Mouse (Mus musculus) G1E (cell line): ENCODE data around the gene Tdrd9. TPM values are rescaled to one million over a fixed set of nuclear protein-coding genes. Genes with fewer than 3 reads are reported as not detected.
"Not testable (repeated sequence)": the region's sequence is repeated elsewhere in the genome, so short reads cannot be mapped to it uniquely, and the experiment has no call there.

Experiments
- ATAC-seq: 2 replicates; pipeline ENCODE4 v1.8.0; 2016; ENCODE audit warnings: mild to moderate bottlenecking; ENCODE audit not compliant: insufficient number of reproducible peaks, poor library complexity, low FRiP score, severe bottlenecking; ENCODE audit errors: extremely low read depth
- DNase-seq: peaks from one replicate; pipeline ENCODE4 v3.0.0; 2012; ENCODE audit warnings: low spot score
- H3K27me3 ChIP-seq: 2 replicates; pipeline ENCODE4 v1.6.1; 2012; ENCODE audit warnings: mild to moderate bottlenecking, low read length, inconsistent platforms; ENCODE audit not compliant: insufficient read depth
- H3K36me3 ChIP-seq: replicated peaks from 2 replicates; pipeline ENCODE3; 2012; ENCODE audit warnings: mild to moderate bottlenecking, inconsistent platforms
- H3K4me1 ChIP-seq: 2 replicates; pipeline ENCODE4 v1.6.1; 2012; ENCODE audit warnings: low read depth, low read length, inconsistent platforms, mixed read lengths; ENCODE audit not compliant: insufficient read depth
- H3K4me3 ChIP-seq: 2 replicates; pipeline ENCODE4 v1.5.1; 2012; ENCODE audit warnings: low read depth, mild to moderate bottlenecking, inconsistent platforms, low read length, moderate library complexity, mixed read lengths
- H3K9me3 ChIP-seq: replicated peaks from 2 replicates; pipeline ENCODE4 v1.6.1; 2012; ENCODE audit warnings: inconsistent platforms
- CTCF ChIP-seq: IDR thresholded peaks from 2 replicates; pipeline ENCODE4 v1.5.1; 2012; ENCODE audit warnings: low read depth, low read length, inconsistent platforms, mixed read lengths
- GATA1 ChIP-seq: IDR thresholded peaks from 2 replicates; pipeline ENCODE4 v1.6.1; 2012; ENCODE audit warnings: borderline replicate concordance, low read length, inconsistent platforms, mixed read lengths
- GATA2 ChIP-seq: IDR thresholded peaks from 2 replicates; pipeline ENCODE4 v1.6.1; 2012; ENCODE audit warnings: low read depth, low read length, inconsistent platforms, borderline replicate concordance
- POLR2AphosphoS5 ChIP-seq: IDR thresholded peaks from 2 replicates; pipeline ENCODE4 v1.6.1; 2012; ENCODE audit warnings: low read depth, low read length, inconsistent platforms; ENCODE audit not compliant: insufficient replicate concordance
- TAL1 ChIP-seq: conservative IDR thresholded peaks from 2 replicates; pipeline ENCODE4 v1.6.1; 2012; ENCODE audit warnings: low read depth, low read length, inconsistent platforms, mixed read lengths
- polyA plus RNA-seq: library from polyadenylated mRNA; stranded (reverse); fragments of >175 nt; gene quantifications from 2 replicates; pipeline ENCODE4 v1.2.3, GENCODE M21; 2012
- total RNA-seq, 2 experiments: library from RNA; stranded (forward) in 1 of 2; stranded (reverse) in 1 of 2; fragments of 200-1000 nt in 1 of 2; fragments of >200 nt in 1 of 2; fragmentation: Nextera tagmentation in 1 of 2; gene quantifications; 2 replicates each; pipeline ENCODE4 v1.2.3; 2014 to 2017

Tdrd9 gene
- total and polyA plus RNA-seq, 3 experiments = 0.76 TPM; not detected in 2

- H3K4me3 ChIP-seq = no peak overlapping the region
Measured at GRCm38 (mm10) chr12:111933032-111933704, 38.2 kb upstream of the Tdrd9 start.

GRCm38 (mm10) chr12:111933971-111934370 lies 37.4 kb upstream of the Tdrd9 start:
- ATAC-seq (no peak), DNase-seq (no peak)
- Histone ChIP-seq H3K9me3 (no peaks in the 10 kb centered on the region), H3K4me1 (peaks cover 66% of the 10 kb centered on the region), H3K36me3 (no peaks in the 10 kb centered on the region), H3K27me3 (peaks cover 38% of the 10 kb centered on the region), H3K4me3 (no peak overlapping the region)
- no peak for TF ChIP-seq GATA1
- TF ChIP-seq GATA2 = no peak
- TF ChIP-seq TAL1 = no peak
- TF ChIP-seq CTCF = no peak

More at GRCm38 (mm10) chr12:111933032-111933704, 38.2 kb upstream of the Tdrd9 start:
- peaks cover 58% of the 10 kb centered on the region for H3K4me1 ChIP-seq
- H3K36me3 ChIP-seq = no peaks in the 10 kb centered on the region
- ATAC-seq = no peak
- peaks cover 44% of the 10 kb centered on the region for H3K27me3 ChIP-seq
- DNase-seq = no peak
- TF ChIP-seq CTCF = no peak
- TF ChIP-seq GATA2 = no peak
- TF ChIP-seq GATA1 = no peak
- no peak for TF ChIP-seq TAL1
- no peaks in the 10 kb centered on the region for H3K9me3 ChIP-seq

DNA sequence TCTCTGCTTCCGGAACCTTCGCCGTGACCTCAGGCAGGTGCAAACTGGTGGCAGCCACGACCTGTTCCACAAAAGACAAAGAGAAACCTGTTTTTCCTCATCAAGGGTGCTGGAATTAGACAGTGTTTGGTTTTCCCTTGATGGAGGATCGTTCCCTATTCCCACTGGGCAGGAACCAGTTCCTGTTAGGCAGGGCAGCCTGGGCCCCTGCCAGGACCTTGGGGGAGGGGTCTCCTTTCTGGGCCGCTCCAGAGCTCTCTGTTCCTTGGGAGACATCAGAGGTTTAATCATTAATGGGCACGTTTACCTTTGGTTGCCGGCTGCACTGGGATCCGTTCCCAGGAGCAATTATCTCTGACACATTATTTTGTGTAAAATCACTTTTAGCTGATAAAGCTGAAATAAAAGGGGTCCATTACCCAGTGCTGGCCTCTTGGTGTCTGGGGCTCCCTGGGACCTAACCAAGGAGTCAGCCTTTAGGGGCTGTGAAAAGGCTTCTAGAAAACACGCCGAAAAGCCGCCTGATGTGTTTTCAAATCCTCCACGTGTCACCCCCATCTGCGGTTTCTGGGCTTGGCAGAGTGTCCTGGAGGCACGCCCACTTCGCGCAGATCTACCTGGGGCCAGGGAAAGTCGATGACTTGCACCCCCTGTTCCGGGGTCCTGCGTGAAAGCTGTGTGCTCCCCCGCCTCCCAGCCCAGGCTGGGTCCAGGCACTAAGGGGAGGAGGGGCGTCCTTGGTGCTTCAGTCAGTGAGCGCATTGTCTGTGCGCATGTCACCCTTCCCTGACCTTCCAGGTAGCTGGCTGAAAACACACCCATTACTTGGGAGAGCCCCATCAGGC lies 34.4 kb upstream of the Tdrd9 start:
- ATAC-seq (no peak), DNase-seq (no peak)
- TF ChIP-seq GATA2 = no peak
- TF ChIP-seq TAL1 = no peak
- no peak for TF ChIP-seq GATA1
- TF ChIP-seq POLR2AphosphoS5 = no peak
- TF ChIP-seq CTCF = no peak
- Histone ChIP-seq H3K4me3 (peak overlapping the region; percentile 56; the same call in 1 of the 2 replicates), H3K27me3 (peaks cover 23% of the 10 kb centered on the region), H3K4me1 (peaks cover 77% of the 10 kb centered on the region), H3K9me3 (no peaks in the 10 kb centered on the region), H3K36me3 (peaks cover 17% of the 10 kb centered on the region)

DNA sequence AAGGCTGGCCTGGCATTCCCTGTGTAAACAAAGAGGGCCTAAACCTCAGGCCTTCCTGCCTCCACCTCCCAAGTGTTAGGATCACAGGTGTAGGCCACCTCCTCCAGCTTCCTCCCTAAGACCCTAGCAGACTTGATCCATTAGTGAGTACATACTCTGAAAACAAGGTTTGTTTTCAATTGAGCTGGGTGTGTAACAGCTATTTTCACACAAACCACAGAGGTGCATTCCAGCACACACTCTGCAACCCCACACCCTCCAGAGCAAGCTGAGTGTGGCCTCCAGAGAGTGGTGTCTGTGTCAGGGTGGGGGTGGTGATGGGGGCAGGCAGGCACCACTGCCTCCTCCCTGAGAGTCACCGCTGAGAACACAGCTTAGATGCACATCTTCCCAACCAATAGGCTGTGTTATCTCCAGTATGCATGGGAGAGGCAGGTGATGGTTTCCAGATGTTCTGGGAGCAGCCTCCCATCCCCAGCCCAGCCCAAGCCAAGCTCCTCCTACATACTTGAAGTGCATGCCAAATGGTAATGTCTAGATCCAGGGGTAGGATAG lies 32.7 kb upstream of the Tdrd9 start:
- DNase-seq (no peak), ATAC-seq (peak; percentile 52)
- Histone ChIP-seq H3K27me3 (peaks cover 5% of the 10 kb centered on the region; the same call in 1 of the 2 replicates), H3K4me1 (peaks cover 80% of the 10 kb centered on the region), H3K36me3 (peaks cover 31% of the 10 kb centered on the region), H3K9me3 (no peaks in the 10 kb centered on the region), H3K4me3 (peak overlapping the region; percentile 45; the same call in 1 of the 2 replicates)
- TF ChIP-seq POLR2AphosphoS5 = no peak
- 0 out of 2 replicates have a peak, but pooled peaks have one; percentile 13 for TF ChIP-seq TAL1
- TF ChIP-seq GATA1 = no peak

DNA sequence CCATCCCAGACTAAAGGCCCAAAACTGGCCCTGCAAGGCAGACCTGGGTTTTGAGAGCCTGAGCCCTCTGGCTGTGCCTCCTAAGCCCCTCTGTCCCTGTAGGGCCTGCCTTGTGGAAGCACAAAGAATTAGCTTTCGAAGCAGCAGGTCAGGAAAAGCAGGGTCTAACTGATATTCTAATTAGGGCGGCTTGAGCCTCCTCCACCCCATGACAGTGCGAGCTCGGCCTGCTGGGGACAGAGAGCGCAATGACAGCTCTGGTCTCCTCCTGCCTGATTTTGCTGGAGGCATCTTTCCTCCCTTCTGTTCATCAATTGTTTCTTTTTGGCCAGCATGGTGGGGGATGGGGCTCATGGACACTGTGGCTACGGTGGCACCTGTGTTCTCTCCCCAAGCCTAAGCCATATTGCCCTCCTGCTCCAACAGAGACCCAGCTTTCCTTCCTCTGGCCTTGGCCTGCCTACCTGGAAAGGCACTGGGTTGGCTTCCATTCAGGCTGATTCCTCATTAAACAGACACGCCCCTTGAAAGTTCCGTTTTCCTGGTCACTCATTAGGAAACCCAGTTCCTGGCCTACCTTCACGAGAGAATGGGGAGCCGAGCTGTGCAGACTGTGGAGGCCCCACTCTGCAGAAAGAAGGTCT lies 27.8 kb upstream of the Tdrd9 start:
- Histone ChIP-seq H3K9me3 (no peaks in the 10 kb centered on the region), H3K4me3 (peak overlapping the region; percentile 72), H3K4me1 (peaks cover 77% of the 10 kb centered on the region), H3K27me3 (no peaks in the 10 kb centered on the region), H3K36me3 (peaks cover 31% of the 10 kb centered on the region)
- DNase-seq (no peak), ATAC-seq (no peak)
- no peak for TF ChIP-seq GATA1
- no peak for TF ChIP-seq CTCF
- no peak for TF ChIP-seq GATA2
- TF ChIP-seq POLR2AphosphoS5 = peak; percentile 61; the same call in 1 of the 2 replicates
- no peak for TF ChIP-seq TAL1

DNA sequence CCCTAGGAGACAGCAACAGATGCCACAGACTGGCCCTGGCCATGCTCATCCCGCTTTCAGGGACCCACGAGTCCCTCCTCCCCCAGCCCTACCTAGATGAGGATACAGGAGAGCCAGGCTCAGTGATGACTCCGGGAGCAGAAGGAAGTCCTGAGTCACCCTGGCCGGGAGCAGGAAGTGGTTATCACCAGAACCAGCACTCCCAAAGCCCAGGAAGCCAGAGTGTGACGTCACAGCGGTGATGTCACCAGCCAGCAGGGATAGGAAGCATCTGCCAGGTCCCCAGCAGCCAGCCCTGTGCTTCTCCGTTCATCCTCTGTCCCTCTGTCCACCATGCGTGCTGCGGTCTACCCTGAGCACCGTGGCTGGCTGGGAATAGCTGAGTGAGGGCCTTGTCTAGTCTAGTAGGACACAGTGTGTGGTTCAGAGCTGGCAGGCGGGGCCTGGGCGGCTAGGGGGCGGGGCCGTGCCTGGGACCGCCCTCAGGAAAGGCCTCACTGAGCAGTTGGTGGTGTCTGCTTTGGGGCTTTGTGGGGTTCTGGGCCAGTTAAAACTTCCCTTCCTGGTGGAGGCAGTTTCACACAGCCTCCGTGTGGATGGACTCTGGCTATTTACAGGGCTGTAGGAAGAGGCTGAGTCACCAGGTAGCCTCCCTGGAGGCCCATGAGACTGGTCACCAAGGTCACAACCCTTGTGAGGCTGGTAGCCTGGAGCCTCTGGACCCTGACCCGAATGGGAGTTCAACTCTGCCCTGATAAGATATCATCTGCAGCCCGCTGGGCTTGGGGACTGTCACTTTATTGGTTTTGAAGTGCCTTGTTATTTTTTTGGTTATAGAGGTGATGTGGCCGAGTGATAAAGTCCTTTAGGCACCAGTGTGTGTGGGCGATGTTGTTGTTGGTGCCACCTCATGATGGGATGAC lies 27.0 kb upstream of the Tdrd9 start:
- H3K4me3 ChIP-seq = peak overlapping the region; percentile 72
- ATAC-seq = peak; percentile 47
- H3K4me1 ChIP-seq = peaks cover 71% of the 10 kb centered on the region
- peak; percentile 73 for DNase-seq
- H3K27me3 ChIP-seq, H3K9me3 ChIP-seq: not testable (repeated sequence)
- H3K36me3 ChIP-seq = peaks cover 31% of the 10 kb centered on the region
